Mouse (Mus musculus) gastrocnemius, postnatal 4 days (tissue): ENCODE measurements around the gene Colca2. TPM values are rescaled to one million over a fixed set of nuclear protein-coding genes. Genes with fewer than 3 reads are reported as not detected.
A peak's percentile ranks its signal among the peaks of the same experiment; 100 is the strongest.

Source experiments
- DNase-seq, 2 experiments: peaks; one replicate each; pipeline ENCODE4 v3.0.0; 2021 to 2022; ENCODE audit warnings: low spot score in 2 of 2, mixed read lengths in 2 of 2
- long read RNA-seq, 2 experiments: library from polyadenylated mRNA; stranded (forward); transcript quantifications; one replicate each; pipeline ENCODE4 v2.0.0; 2021
- total RNA-seq, 2 experiments: library from RNA; stranded (reverse); gene quantifications; 2 replicates each; pipeline ENCODE4 v1.2.3; 2021

The Colca2 gene
- 1 to 10 TPM in 1 of 2 experiments, under 1 TPM in 1; 0.86 to 1.0 TPM for total RNA-seq
- long read RNA-seq, experiment 1, partial matches to known transcripts: 0 of 1 reads
- long read RNA-seq, experiment 1, other reads (novel, unspliced or antisense): 0 of 1 reads
- long read RNA-seq, experiment 2: 0 reads

- peak; percentile 63 to 85 for DNase-seq
These were observed at the start of gene Colca2 for GRCm38 (mm10) chr9:51278500-51279381. Gene Colca2 (minus strand): TSS chr9:51278569.

GRCm38 (mm10) chr9:51327555-51327903 lies 49.2 kb upstream of the Colca2 start:
- no peak for DNase-seq

- no peak for DNase-seq
These were observed 48.5 kb upstream of the Colca2 start for GRCm38 (mm10) chr9:51326619-51327554.

- no peak for DNase-seq
These were observed 46.2 kb upstream of the Colca2 start for GRCm38 (mm10) chr9:51324406-51325065.

GRCm38 (mm10) chr9:51320096-51320495 lies 41.7 kb upstream of the Colca2 start:
- no peak for DNase-seq

- DNase-seq: no peak
These were observed 39.9 kb upstream of the Colca2 start for GRCm38 (mm10) chr9:51318246-51318645.

GRCm38 (mm10) chr9:51317322-51317721 lies 39.0 kb upstream of the Colca2 start:
- no peak for DNase-seq

- DNase-seq: no peak
These were observed 37.2 kb upstream of the Colca2 start for GRCm38 (mm10) chr9:51315402-51316063.

GRCm38 (mm10) chr9:51312554-51313317 lies 34.4 kb upstream of the Colca2 start:
- no peak for DNase-seq

- DNase-seq: no peak
These were observed 32.1 kb upstream of the Colca2 start for GRCm38 (mm10) chr9:51310515-51310914.

- DNase-seq: no peak
These were observed 28.0 kb upstream of the Colca2 start for GRCm38 (mm10) chr9:51306351-51306750.

GRCm38 (mm10) chr9:51305146-51305545 lies 26.8 kb upstream of the Colca2 start:
- no peak for DNase-seq

GRCm38 (mm10) chr9:51303980-51304379 lies 25.6 kb upstream of the Colca2 start:
- no peak for DNase-seq

GRCm38 (mm10) chr9:51293541-51293940 lies 15.2 kb upstream of the Colca2 start:
- DNase-seq: no peak

- peak; percentile 51 to 70 for DNase-seq
These were observed 14.3 kb upstream of the Colca2 start for GRCm38 (mm10) chr9:51292674-51293073.

GRCm38 (mm10) chr9:51290980-51291379 lies 12.6 kb upstream of the Colca2 start:
- no peak for DNase-seq

- DNase-seq: no peak
These were observed 7.7 kb upstream of the Colca2 start for GRCm38 (mm10) chr9:51286079-51286478.

- DNase-seq: no peak
These were observed 403 bp downstream of the Colca2 start for GRCm38 (mm10) chr9:51277834-51278498.

- no peak for DNase-seq
These were observed 3.7 kb downstream of the Colca2 start for GRCm38 (mm10) chr9:51274678-51275077.
